Mouse (Mus musculus): ENCODE data around the gene Acvr1b.

The Acvr1b gene

DNA sequence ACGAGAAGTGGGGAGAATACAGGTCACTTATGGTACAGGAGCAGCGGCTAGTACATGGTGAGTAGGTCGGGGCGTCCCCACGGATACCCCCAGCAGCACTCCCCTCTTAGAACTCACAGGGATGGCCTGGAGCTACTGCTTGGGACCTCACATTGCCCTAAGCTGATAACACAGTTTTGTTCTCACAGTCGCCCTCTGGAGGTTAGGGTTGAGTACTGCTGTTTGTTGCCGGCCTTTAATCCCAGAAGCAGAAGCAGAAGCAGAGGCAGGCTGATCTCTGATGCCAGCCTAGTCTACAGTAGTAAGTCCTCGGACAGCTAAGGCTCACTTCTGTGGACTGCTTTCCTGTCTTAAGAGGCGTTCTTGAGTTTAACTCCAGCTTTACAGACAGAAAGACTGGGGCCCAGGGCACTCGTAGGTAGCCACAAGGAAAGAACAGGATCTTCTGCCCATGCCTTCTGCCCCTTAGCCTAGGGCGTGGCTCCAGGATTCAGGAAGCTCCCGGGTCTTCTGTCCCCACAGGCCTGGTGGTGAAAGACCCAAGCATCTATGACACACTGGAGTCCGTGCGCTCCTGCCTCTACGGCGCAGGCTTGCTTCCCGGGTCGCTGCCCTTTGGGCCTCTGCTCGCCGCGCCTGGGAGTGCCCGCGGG, 57.3 kb downstream of the Acvr1b start:
- no peak for DNase-seq (ENCODE audit: low spot score)

DNA sequence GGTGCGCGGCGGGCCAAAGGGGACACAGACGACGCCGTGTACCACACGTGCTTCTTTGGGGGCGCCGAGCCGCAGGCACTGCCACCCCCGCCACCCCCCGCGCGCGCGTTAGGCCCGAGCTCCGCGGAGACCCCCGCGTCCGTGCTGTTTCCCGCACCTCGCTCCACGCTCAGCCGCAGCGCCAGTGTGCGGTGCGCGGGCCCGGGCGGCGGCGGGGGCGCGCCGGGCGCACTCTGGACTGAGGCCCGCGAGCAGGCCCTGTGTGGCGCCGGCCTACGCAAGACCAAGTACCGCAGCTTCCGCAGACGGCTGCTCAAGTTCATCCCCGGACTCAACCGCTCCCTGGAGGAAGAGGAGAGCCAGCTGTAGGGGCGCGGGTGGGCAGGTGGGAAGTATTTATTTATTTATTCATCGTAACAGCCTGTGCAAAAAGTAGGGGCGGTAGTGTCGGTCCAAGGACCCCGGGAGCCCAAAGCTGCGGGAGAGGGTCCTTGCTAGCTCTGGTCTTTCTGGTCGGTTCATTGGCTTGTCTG, 57.8 kb downstream of the Acvr1b start:
- DNase-seq (ENCODE audit: low spot score), result no peak

- DNase-seq (ENCODE audit: low spot score), result no peak
Observed at GRCm38 (mm10) chr15:101232607-101233006, 58.7 kb downstream of the Acvr1b start.

DNA sequence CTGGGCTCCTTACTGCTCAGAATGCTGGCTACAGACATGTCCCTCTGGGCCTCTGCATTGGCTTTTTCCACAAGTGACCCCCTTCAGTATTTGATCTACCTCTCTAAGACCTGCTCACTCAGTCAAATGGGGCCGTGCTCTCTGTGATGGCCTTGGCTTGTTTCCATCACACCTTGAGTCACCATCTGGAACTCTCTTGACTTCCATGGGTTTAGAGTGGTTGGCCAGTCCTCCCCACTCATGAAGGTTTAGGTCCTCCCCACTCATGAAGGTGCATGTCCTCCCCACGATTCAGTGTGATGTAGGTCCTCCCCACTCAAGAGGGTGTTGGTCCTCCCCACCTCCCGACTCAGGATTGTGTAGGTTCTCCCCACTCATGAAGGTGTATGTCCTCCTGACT, 59.3 kb downstream of the Acvr1b start:
- DNase-seq (ENCODE audit: low spot score), result no peak

GRCm38 (mm10) chr15:101233641-101234275, 59.9 kb downstream of the Acvr1b start:
- no peak for DNase-seq (ENCODE audit: low spot score)

GRCm38 (mm10) chr15:101234611-101235341, 60.9 kb downstream of the Acvr1b start:
- no peak for DNase-seq (ENCODE audit: low spot score)

DNA sequence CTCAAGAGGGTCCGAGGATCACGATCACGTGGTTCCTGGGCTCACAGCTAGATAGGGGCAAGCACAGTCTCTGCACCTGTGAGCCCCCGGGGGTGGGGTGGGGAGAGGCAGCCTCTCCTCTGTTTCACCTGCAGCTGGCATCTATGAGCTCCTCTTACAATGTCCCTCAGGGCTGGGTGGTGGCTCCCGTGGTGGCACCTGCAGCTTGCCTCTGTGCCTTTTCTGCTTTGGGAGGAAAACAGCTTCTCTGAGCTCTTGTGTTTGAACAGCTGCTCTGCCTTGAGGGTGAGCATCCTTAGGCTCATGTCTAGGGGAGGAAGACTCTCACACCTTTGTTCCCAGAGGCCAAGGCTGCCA, 61.5 kb downstream of the Acvr1b start:
- DNase-seq (ENCODE audit: low spot score), result no peak

- no peak for DNase-seq (ENCODE audit: low spot score)
Observed at GRCm38 (mm10) chr15:101235728-101236327, 62.0 kb downstream of the Acvr1b start.

- DNase-seq (ENCODE audit: low spot score), result peak; percentile 75
Observed at GRCm38 (mm10) chr15:101236878-101237277, 63.0 kb downstream of the Acvr1b start.

- peak; percentile 57 for DNase-seq (ENCODE audit: low spot score)
Observed at GRCm38 (mm10) chr15:101238885-101239511, 65.1 kb downstream of the Acvr1b start.

DNA sequence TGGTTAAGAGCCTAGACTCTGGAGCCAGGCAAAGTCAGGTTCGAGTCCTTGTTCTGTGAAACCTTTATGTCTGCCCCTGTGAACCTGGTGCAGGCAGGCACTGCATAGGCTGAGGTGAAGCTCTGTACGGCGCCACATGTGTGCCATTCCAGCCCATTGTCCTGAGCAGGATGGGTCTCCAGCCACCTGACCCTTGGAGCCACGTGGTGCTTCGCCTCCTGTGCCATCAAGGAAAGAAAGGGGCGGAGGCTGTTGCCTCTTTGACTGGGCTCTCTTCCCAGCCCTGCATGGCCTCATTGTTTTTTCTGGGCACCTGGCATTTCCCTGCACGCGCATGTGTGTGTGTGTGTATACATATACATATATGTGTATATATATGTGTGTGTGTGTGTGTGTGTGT, 66.0 kb downstream of the Acvr1b start:
- no peak for DNase-seq (ENCODE audit: low spot score)

DNA sequence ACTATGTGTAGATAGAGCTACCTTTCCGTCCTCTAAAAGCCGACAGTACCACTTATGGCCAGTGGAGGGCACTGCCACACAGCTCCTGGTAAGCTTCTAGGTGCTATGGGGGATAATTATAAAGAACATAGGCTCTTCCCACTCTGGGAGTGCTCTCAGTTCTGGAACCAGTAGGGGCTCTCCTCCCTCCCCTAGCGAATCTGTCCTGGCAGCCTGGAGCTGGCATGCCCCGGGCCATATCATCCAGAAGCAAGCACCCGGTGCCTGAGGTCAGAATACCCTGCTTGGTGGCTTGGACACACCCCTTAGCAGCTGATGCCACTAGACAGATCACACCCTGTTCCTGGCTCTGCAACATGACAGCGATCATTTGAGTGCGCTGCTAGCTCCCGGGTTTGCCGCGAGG, 66.9 kb downstream of the Acvr1b start:
- peak; percentile 88 for DNase-seq (ENCODE audit: low spot score)

DNA sequence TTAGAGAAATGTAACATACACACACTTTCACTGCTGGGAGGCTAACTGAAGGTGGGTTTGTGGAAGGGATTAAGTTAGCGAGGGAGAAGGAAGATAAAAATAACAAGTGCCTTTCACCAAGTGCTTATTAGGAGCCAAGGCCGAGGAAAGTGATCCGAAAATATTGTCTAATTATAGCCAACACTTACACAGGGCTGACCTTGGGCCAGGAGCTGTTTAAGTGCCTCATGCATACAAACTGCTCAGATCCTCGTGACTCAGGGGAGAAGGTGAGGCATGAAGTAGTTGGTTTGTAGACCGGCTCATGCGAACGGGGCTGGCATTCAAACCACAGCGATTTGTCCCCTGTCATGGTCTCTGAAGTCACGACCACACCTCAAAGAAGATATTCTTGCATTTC, 67.4 kb downstream of the Acvr1b start:
- DNase-seq (ENCODE audit: low spot score), result no peak

- no peak for DNase-seq (ENCODE audit: low spot score)
Observed at GRCm38 (mm10) chr15:101241853-101242252, 68.0 kb downstream of the Acvr1b start.

DNA sequence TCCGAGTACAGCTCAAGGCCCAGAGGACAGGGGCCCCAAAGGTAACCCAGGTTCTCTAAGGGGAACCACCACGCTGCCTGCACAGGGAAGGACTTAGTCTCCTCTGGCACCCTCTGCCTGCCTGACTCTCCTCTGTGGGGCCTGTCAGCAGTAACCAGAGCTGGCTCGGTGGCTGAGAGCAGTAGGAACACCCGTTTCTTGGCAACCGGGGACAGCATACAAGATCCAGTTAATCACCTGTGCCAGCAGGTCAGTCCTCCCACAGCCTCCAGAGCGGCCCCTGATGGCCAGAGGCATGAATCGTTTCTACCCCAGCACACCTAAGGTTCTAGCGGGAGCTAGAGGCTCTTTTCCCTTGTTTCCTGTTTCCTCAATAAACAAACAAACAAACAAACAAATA, 68.8 kb downstream of the Acvr1b start:
- peak; percentile 75 for DNase-seq (ENCODE audit: low spot score)

- no peak for DNase-seq (ENCODE audit: low spot score)
Observed at GRCm38 (mm10) chr15:101244012-101244411, 70.1 kb downstream of the Acvr1b start.

- peak; percentile 95 for DNase-seq (ENCODE audit: low spot score)
Observed at GRCm38 (mm10) chr15:101246231-101247154, 72.6 kb downstream of the Acvr1b start.

DNA sequence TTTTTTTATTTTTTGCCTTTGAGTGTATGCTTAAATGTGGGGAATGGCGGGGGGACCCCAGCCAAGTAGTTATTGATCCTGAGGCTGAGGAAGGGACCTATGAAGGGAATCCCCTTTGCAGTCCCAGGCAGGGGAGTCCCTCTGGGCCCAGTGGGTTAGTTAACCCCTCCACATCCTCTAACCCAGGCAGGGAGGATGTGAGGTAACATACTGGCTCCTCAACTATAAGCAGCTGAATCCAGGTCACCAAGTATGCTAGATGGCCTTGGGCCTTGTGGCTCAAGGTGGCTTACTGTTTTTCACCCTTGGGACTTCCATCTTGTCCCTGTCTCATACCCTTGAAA, 73.3 kb downstream of the Acvr1b start:
- DNase-seq (ENCODE audit: low spot score), result no peak

DNA sequence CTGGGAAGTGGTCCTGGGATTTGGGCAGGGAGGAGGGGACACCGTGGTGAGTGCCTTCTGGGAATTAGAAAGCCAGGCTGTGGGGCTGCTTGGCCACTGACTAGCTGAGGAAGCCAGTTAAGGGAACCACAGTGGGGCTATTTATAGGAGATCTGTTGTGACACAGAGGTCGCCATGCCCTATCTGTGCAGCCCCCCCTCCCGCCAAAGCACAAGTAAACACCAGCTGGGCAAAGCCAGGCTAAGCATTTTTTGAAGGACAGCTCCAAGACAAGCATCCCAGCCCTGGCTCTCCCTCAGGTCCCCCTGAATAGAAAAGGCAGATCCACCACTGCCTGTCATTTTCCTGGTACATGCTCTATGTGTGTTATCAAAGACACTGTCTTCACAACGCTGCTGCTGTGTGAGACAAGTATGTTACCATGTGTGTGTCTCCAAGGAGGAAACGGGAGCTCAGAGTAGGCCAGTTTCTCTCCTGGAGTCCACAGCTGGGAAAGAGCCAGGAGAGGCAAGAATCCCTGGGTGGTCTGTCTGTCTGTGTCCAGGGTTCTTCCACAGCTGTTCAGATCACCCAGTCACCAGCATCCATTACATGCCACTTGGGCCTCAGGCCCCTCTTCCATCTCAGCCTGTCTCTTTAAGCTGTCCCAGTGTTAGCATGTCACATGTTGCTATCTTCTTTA, 74.3 kb downstream of the Acvr1b start:
- DNase-seq (ENCODE audit: low spot score), result no peak

DNA sequence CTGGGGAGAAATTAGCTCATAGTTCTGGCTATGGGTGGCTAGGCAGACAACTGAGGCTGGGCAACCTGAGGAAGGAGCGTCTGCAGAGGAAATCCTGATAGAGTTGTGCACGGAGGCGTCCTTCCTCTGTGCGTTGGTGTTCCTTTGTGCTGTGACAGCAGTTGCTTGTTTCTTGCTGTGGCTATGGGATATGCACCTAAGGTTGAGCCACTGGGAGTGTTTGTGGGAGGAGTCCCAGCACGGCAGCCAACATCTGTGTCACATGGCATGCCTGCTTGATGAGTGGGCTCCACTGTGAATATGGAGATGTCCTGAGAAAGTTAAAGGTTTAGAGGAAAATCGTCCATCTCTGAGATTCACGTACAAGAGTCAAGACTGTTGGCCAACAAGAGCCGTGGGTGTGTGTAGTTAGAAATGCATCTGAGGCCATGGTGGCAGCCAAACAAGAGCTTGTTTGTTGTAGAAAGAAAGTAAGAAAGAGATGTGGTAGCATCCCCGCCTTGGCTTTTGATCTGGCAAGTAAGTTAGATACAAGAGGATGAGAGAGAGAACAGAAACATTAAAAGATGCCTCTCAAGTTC, 76.4 kb downstream of the Acvr1b start:
- no peak for DNase-seq (ENCODE audit: low spot score)
